Mouse (Mus musculus): ENCODE data around the gene Hoxa13. TPM values are rescaled to one million over a fixed set of nuclear protein-coding genes. Genes with fewer than 3 reads are reported as not detected.

The Hoxa13 gene
- not detected in 2 replicates for total RNA-seq (2015)
- not detected in 2 replicates for total RNA-seq (2017)

- ATAC-seq (ENCODE audit: poor library complexity, severe bottlenecking), result no peak
Observed at GRCm38 (mm10) chr6:52260654-52261575, at the start of gene Hoxa13. Gene Hoxa13 (minus strand): TSS chr6:52260880.

DNA sequence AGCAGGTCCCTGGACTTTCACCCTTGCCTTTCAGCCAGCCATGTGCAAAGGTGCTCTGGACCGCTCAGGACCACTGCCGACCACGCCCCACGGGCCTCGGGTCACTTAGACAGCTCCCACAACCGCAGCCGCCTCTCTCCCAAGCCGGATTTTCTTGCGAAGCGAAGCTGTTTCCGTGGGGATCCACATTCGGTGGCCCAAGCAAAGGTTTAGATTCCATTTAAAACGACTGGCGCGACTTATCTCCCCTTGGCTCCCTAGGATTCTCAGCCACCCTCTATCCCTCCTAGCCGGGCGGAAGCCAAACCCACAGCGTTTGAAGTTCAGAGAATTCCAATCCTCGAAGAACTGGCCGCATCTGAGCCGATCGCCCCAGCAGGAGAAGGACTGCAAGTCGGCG, 49.7 kb upstream of the Hoxa13 start:
- ATAC-seq (ENCODE audit: poor library complexity, severe bottlenecking), result no peak

DNA sequence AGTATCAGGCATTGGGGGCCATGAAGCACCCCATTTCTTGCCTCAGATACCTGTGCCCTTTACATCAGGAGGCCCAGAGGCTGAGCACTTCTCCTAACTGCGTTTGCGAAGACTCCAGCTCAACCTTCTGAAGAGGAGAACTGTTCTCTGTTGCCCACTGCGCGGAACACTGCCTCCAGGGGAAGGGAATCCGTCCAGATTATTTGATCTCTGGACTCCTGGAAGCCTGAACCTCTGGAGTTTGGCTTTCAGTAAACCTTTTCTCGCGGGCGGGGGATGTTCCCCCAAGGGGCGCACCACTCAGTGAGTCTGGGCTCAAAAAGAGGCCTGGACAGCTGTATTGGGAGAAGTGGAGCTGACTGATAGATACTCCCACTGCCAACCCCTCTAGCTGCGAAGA, 49.1 kb upstream of the Hoxa13 start:
- ATAC-seq (ENCODE audit: poor library complexity, severe bottlenecking), result no peak

DNA sequence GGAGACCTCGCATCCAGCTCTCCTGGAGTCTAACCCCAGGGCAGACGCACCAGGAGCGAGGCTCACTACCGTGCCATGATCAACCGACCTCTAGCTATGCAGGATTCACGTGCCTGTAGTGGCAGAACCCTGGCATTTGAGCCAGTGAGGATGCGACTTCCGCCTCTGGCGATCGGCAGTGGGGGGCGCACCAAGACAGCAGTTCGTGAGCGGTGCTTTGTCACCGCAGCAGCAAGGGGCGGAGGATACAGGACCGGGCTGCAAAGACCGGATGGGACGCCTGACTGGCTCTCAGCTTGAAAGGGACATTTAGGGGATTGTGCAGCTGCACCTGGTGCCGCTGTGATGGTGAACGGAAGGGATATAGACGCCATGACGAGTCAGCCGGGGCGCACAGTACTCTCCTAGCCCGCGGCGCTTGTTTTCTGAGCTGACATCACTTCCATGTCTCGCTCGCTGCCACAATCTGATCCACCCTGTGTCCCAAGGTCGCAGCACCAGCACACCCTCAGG, 45.3 kb upstream of the Hoxa13 start:
- ATAC-seq (ENCODE audit: poor library complexity, severe bottlenecking), result peak; percentile 76

GRCm38 (mm10) chr6:52303426-52303825, 42.7 kb upstream of the Hoxa13 start:
- peak; percentile 85 for ATAC-seq (ENCODE audit: poor library complexity, severe bottlenecking)

DNA sequence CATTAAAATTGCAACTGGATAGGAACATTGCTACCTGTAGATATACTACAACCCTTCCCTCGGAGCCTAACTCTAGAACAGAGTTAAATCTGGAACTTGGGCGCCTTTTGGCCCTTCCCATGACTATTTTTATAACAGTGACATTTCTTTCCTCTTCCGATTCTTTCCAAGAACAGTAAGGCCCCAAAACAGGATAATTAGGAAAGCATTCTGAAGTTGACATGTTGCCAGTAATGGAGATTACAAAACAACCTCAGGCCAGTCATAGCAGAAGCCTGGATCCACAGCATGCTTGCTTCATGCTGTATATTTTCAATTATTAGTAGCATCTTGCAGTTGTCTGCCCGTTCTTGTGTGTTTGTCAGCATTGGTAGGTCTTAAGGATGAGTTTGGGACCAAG, 40.1 kb upstream of the Hoxa13 start:
- no peak for ATAC-seq (ENCODE audit: poor library complexity, severe bottlenecking)

DNA sequence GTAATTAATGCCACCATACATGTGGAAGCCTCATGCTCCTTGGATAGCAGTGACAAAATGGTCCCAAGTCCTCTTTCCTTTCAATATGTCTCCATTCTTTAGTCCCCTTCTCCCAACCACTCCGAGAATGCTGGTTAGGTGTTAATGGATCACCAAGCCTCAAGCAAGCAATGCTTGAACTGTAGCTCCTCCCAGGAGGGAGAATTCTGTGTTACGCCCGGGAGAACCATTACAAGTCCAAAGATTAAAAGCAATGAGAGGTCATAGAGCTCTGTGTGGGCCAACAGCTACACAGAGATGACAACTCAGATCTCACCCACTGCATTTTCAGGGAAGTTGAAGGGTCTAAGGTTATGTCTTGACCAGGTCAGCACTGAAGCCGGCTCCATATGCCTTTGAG, 37.8 kb upstream of the Hoxa13 start:
- ATAC-seq (ENCODE audit: poor library complexity, severe bottlenecking), result no peak

DNA sequence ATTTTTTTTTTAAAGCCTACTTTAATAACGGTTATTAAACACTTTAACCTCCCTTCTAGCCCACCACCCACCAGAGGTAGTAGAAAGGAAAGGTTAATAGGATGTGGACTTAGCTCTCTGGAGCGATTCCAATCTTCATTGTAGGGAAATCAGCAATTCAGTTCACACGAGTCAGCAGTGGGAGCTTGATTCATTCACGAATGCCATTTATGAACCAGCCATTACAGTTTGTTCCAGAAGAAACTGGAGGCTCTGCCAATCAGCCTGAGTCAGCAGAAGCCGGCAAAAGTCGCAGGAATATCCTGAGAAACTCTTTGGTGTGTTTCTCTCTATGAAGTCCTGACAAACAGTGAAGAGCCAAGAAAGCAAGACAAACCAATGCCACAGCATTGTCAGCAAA, 33.9 kb upstream of the Hoxa13 start:
- ATAC-seq (ENCODE audit: poor library complexity, severe bottlenecking), result no peak

- ATAC-seq (ENCODE audit: poor library complexity, severe bottlenecking), result no peak
Observed at GRCm38 (mm10) chr6:52292328-52292727, 31.6 kb upstream of the Hoxa13 start.

DNA sequence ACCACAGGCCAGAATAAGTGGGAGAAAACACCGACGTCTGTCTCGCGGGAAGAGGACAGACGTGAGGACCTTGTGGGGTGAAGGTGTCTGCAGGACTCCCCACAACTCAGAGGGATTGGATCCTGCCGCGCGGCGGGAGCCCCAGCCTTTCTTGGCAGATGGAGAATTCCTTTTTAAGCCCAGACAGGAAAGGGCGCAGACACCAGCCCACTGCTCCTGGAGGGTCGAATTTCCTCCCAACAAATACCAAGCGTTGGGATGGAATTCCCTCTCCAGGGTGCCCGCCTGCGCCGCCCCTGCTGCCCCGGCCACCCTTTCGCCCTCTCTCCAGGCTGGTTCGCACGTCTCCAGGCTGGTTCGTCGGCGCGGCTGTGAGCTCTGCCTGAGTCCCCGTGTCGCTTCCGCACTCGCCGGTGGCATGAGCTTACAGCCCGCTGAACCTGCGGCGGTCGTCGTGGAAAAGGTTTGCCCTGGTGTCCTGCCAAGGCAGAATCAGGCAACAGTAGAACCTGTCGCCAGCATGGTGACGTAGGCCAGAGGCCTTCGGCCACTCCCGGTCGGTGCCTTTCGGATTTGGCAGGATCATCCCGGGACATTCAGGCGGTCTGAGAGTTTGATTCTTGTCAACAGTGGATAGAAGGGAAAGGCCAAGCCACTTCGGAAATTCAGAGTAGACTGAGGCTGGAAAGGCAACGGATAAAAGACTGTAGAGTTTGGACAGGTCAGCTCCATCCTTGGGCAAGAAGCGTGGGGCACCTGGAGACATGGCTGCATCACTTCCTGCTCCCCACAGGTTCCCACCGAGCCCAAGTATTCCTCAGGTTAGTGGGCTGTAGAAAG, 30.6 kb upstream of the Hoxa13 start:
- no peak for ATAC-seq (ENCODE audit: poor library complexity, severe bottlenecking)

DNA sequence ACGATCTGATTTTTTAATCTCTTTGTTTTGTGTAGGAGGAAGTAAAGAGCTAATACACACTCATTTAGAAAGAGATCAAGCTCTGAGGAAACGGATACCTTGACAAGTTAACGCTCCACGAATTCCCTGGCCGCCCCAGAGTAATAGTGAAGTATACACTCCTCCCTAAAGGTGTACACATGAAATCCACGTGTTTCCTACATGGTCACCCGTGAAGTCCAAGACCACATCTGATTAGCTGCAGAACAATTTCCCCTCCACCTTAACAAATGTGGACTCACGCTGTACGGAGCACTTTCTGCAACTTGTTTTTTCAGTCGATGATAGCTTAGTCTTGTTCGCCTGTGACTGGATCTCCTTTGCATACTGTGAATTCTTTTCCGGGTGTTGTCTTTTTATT, 29.5 kb upstream of the Hoxa13 start:
- ATAC-seq (ENCODE audit: poor library complexity, severe bottlenecking), result no peak

- ATAC-seq (ENCODE audit: poor library complexity, severe bottlenecking), result no peak
Observed at GRCm38 (mm10) chr6:52283896-52284295, 23.2 kb upstream of the Hoxa13 start.

DNA sequence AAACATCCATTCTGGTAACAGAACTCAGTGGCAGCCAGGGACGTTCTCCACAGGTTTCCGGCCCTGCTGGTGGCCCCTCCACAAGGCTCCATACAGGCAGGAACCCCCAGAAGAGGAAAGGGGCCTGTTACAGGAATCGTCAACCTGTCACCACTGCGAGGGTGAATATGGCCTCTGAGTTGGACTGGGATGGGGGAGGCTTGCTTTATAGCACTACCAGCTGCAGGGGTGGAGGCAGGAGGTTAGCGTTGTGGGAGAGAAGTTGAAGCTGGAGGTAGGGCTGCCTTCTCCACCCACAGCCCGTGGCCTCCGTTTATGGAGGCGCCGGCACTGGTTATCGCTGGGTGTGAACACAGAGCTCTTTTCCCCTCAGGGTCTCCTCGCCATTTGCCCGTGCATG, 20.4 kb upstream of the Hoxa13 start:
- no peak for ATAC-seq (ENCODE audit: poor library complexity, severe bottlenecking)

- no peak for ATAC-seq (ENCODE audit: poor library complexity, severe bottlenecking)
Observed at GRCm38 (mm10) chr6:52276920-52277319, 16.2 kb upstream of the Hoxa13 start.

DNA sequence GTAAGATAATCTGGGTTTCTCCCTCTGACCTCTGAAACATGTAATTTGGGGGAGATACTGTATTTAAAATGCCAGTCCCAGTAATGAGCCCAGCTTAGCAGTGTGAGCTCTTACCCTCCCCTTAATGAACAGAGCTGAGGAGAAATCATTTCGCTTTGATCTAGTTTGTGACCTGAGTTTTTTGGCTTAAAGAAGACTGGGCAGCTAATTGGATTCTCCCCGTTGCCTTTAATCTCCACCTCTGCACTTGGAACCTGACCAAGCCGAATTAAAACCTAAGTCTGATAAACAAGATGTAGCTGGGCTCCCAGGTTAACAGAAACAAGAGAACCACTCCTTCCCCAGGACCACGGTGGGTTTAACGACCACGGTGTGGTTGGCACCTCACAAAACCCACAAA, 15.7 kb upstream of the Hoxa13 start:
- ATAC-seq (ENCODE audit: poor library complexity, severe bottlenecking), result no peak

- no peak for ATAC-seq (ENCODE audit: poor library complexity, severe bottlenecking)
Observed at GRCm38 (mm10) chr6:52275563-52276280, 15.0 kb upstream of the Hoxa13 start.

DNA sequence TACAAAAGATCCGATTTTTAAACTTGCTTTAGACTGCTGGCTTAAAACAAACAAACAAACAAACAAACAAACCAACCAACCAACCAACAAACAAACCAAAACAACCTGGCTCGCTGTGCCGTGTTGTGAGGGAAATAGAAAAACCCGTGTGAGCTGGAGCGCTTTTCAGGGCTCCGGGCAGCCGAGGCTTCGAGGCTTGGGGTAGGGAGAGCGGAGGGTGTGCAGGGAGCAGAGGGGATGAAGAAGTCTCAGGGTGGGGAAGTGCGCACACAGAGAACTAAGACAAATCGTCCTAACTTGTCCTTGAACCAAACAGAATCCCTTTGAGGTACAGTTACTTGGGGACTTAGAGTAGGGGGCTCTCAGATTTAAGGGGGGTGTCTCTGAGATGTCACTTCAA, 13.9 kb upstream of the Hoxa13 start:
- ATAC-seq (ENCODE audit: poor library complexity, severe bottlenecking), result no peak

DNA sequence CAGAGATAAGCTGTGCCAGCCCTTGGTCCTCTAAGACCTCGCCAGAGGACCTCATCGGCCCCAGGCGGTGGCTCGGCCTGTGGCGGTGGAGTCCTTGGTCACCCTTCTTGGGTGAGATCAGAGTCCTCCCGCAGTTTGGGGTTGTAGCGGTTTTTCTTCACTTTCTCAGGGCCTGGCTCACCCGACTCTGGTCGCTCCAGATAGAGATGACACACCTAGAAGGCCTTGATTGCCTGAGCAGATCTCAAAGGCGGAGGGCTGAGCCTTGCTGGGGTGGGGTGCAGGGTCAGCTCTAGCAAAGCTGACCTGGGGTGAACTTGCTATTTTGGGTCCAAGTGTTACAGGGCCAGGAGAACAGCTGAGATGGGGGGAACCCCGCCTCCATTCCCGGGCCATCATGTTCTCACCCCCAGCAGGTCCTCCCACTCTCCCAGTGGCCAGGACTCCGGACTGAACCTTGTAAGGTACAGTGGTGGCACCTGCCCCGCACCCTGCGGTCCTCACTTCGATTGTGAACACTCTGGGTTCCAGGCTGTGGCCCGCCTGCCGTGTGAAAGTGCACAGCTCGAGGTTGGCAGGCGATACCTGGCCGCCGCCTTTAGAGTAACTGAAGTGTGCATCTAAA, 13.1 kb upstream of the Hoxa13 start:
- ATAC-seq (ENCODE audit: poor library complexity, severe bottlenecking), result no peak

GRCm38 (mm10) chr6:52272766-52273655, 12.3 kb upstream of the Hoxa13 start:
- ATAC-seq (ENCODE audit: poor library complexity, severe bottlenecking), result no peak
